Mouse (Mus musculus) hindbrain, embryonic 12.5 days (tissue): ENCODE results near the gene Mak. TPM values are rescaled to one million over a fixed set of nuclear protein-coding genes. Genes with fewer than 3 reads are reported as not detected.

Source experiments
- ATAC-seq: fragments of 200-750 bp; cut with Nextera tagmentation; 2 replicates; pipeline ENCODE4 v1.8.0; 2017; ENCODE audit warnings: moderate TSS enrichment; ENCODE audit not compliant: low FRiP score
- H3K27ac ChIP-seq: fragments of 300-500 bp; sonication (generic); 2 replicates; pipeline ENCODE4 v1.5.1; 2016; ENCODE audit warnings: mild to moderate bottlenecking
- H3K27me3 ChIP-seq: fragments of 300-500 bp; sonication (generic); 2 replicates; pipeline ENCODE4 v1.6.1; 2016; ENCODE audit warnings: mild to moderate bottlenecking
- H3K36me3 ChIP-seq: fragments of 300-500 bp; sonication (generic); 2 replicates; pipeline ENCODE4 v1.6.1; 2016; ENCODE audit warnings: mild to moderate bottlenecking
- H3K4me1 ChIP-seq: fragments of 300-500 bp; sonication (generic); 2 replicates; pipeline ENCODE4 v1.6.1; 2016
- H3K4me2 ChIP-seq: fragments of 300-500 bp; sonication (generic); replicated peaks from 2 replicates; pipeline ENCODE4 v1.6.1; 2016; ENCODE audit warnings: mild to moderate bottlenecking
- H3K4me3 ChIP-seq: fragments of 300-500 bp; sonication (generic); 2 replicates; pipeline ENCODE4 v1.5.1; 2016; ENCODE audit warnings: mild to moderate bottlenecking
- H3K9ac ChIP-seq: fragments of 300-500 bp; sonication (generic); 2 replicates; pipeline ENCODE4 v1.6.1; 2016; ENCODE audit warnings: mild to moderate bottlenecking, moderate library complexity
- H3K9me3 ChIP-seq: fragments of 300-500 bp; sonication (generic); replicated peaks from 2 replicates; pipeline ENCODE4 v1.6.1; 2016; ENCODE audit warnings: mild to moderate bottlenecking
- WGBS: fragments of 180-500 bp; shearing (Covaris S2); methylation state at CpG from one replicate; pipeline ENCODE4 v1.1.7; 2016; 5-methylcytosine and 5-hydroxymethylcytosine counted together
- polyA plus RNA-seq: library from polyadenylated mRNA; unstranded; fragments of >200 nt; fragmentation: Nextera tagmentation; extraction: Ambion mirVana; gene quantifications from 2 replicates; pipeline ENCODE4 v1.2.1, GENCODE M21; 2016

Mak gene
- polyA plus RNA-seq, 1 experiment from 2014 or later: 1.2 TPM

DNA sequence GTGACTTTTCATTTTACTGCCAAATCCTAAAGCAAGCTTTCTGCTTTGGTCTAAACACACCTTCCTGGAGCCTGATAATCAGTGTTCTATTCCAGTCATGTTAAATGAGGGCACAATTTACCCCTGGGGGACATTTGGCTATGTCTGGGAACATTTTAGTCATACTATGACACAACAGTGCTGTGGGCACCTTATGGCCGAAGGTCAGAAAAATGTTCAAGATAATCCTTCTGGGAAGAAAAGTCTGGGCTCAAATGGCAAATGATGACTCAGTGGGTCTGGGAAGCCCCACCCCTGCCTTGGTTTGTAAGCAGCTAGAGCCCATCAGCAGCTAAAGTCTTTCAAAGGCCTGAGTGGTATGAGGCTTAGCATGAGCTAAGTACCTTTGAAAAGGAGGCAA lies 96.7 kb downstream of the Mak start:
- WGBS: 93% methylated on average over 1 of the region's 1 CpGs
- no peaks in the 10 kb centered on the region for H3K4me1 ChIP-seq
- no peak for ATAC-seq
- no peak overlapping the region for H3K9ac ChIP-seq
- no peak overlapping the region for H3K27ac ChIP-seq
- H3K36me3 ChIP-seq: no peaks in the 10 kb centered on the region
- no peak overlapping the region for H3K4me3 ChIP-seq
- H3K27me3 ChIP-seq: no peaks in the 10 kb centered on the region
- no peak overlapping the region for H3K4me2 ChIP-seq
- H3K9me3 ChIP-seq: no peaks in the 10 kb centered on the region

DNA sequence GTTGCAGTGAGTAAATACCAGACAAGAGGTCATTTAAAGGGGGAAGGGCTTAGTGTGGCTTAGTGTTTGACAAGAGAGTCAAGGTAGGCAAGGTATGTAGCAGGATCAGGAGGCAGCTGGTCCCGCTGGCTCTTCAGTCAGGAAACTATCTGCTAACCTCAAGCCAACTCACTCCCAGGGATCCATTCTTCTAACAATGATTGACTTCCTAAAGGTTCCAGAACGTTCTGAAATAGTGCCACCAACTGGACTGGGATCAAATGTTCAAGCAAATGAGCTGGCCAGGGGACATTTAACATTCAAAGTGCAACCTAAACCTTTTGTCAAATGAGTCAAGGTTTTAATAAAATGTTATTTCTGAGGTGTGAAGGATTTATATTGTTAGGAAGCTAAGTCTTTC lies 100.2 kb downstream of the Mak start:
- Histone ChIP-seq H3K4me3 (no peak overlapping the region), H3K4me1 (no peaks in the 10 kb centered on the region), H3K36me3 (no peaks in the 10 kb centered on the region), H3K9me3 (no peaks in the 10 kb centered on the region), H3K4me2 (no peak overlapping the region), H3K27ac (no peak overlapping the region), H3K27me3 (no peaks in the 10 kb centered on the region), H3K9ac (no peak overlapping the region)
- 64% methylated on average over 2 of the region's 2 CpGs for WGBS
- no peak for ATAC-seq

DNA sequence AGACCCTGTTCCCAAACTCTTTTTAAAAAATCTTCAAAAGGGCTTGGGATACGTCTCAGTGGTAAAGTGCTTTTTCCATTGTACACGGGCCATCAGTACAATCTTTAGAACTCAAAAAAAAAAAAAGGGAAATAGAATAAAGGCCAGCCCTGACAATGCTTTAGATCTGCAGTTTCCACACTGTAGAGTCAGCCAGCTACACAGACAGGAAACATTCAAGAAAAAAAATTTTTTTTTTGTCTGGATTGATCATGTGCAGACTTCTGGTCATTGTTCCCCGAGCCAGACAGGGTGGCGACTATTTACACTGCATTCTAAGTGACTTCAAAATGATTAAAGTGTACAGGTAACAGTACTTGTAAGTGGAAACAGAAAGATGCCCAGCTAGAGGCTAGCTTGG lies 100.9 kb downstream of the Mak start:
- Histone ChIP-seq H3K4me1 (no peaks in the 10 kb centered on the region), H3K27ac (no peak overlapping the region), H3K4me3 (no peak overlapping the region), H3K9me3 (no peaks in the 10 kb centered on the region), H3K4me2 (no peak overlapping the region), H3K36me3 (no peaks in the 10 kb centered on the region), H3K27me3 (no peaks in the 10 kb centered on the region), H3K9ac (no peak overlapping the region)
- ATAC-seq: no peak
- WGBS: 88% methylated on average over 4 of the region's 4 CpGs

DNA sequence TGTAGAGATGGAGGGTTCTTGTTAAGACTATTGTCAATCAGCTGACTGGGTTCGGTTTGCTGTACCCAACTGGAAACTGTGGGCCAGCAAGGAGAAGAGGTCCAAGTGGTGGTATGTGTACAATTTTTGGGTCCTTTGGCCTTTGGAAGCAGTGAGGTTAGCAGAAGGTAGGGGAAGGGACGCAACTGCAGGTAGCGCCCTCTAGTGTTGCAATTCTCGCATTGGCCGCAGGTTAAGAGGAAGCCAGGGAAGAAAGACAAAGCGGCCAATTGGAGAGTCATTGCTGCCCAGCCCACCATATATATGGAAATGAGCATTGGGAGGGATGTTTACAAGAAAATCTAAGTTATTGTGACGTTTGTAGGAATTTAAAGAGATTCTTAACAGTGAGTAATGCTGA lies 101.9 kb downstream of the Mak start:
- Histone ChIP-seq H3K4me1 (no peaks in the 10 kb centered on the region), H3K4me2 (no peak overlapping the region), H3K36me3 (no peaks in the 10 kb centered on the region), H3K27me3 (no peaks in the 10 kb centered on the region), H3K4me3 (no peak overlapping the region), H3K27ac (no peak overlapping the region), H3K9ac (no peak overlapping the region), H3K9me3 (no peaks in the 10 kb centered on the region)
- ATAC-seq: no peak
- WGBS: 12% methylated on average over 7 of the region's 7 CpGs

Other genes with a start within 250 kb of the Mak start
- gene Gcnt2, start 220.0 kb downstream of the Mak start, polyA plus RNA-seq: 5.0 and 5.8 TPM in 2 replicates
- 67.9 and 73.9 TPM in 2 replicates for gene Pak1ip1, start 78.7 kb downstream of the Mak start, polyA plus RNA-seq
- 139 and 148 TPM in 2 replicates for gene Tmem14c, start 63.4 kb downstream of the Mak start, polyA plus RNA-seq
- not detected in 2 replicates for gene Gcm2, start 31.3 kb upstream of the Mak start, polyA plus RNA-seq
- gene Sycp2l, start 34.6 kb upstream of the Mak start, polyA plus RNA-seq: not detected in 2 replicates
- gene Elovl2, start 140.7 kb upstream of the Mak start, polyA plus RNA-seq: 38.0 and 41.4 TPM in 2 replicates
- 20.0 and 21.5 TPM in 2 replicates for gene Smim13, start 170.1 kb upstream of the Mak start, polyA plus RNA-seq
- gene Gm17364, start 194.3 kb upstream of the Mak start, polyA plus RNA-seq: not detected in 2 replicates